Mouse (Mus musculus) heart, postnatal 14 days (tissue): ENCODE results near the gene Srpx2. TPM values are rescaled to one million over a fixed set of nuclear protein-coding genes. Genes with fewer than 3 reads are reported as not detected.

Experiments
- total RNA-seq, 2 experiments: library from RNA; stranded (reverse); gene quantifications; 2 replicates each; pipeline ENCODE4 v1.2.3; 2021

Gene Srpx2
- total RNA-seq, 2 experiments from 2014 or later, result 5.1 to 5.9 TPM

Other genes with a start within 250 kb of the Srpx2 start
- gene Pcdh19, start 219.4 kb upstream of the Srpx2 start, total RNA-seq, result 10 to 100 TPM; 15.5 to 19.1 TPM
- gene Tnmd, start 57.4 kb upstream of the Srpx2 start, total RNA-seq, result under 1 TPM in 1 of 2 experiments, not detected in 1; 0.22 TPM
- gene Tspan6, start 10.0 kb upstream of the Srpx2 start, total RNA-seq, result 10 to 100 TPM; 17.1 to 18.2 TPM
- 1 to 10 TPM; 1.9 to 2.5 TPM for gene Sytl4, start 73.4 kb downstream of the Srpx2 start, total RNA-seq
- gene Cstf2, start 150.8 kb downstream of the Srpx2 start, total RNA-seq, result 10 to 100 TPM; 14.1 to 16.1 TPM